Mouse (Mus musculus) subcutaneous adipose tissue, adult 2 months (tissue): ENCODE results near the gene Tmprss11b. TPM values are rescaled to one million over a fixed set of nuclear protein-coding genes. Genes with fewer than 3 reads are reported as not detected.

ENCODE experiments used
- polyA plus RNA-seq: library from polyadenylated mRNA; depleted of rRNA; stranded (reverse); fragments of >200 nt; gene quantifications from 2 replicates; pipeline ENCODE4 v1.2.3, GENCODE M21; 2012; ENCODE audit warnings: low replicate concordance; rRNA removed

The Tmprss11b gene
- polyA plus RNA-seq, result 0.04 TPM in 1 of 2 replicates, not detected in the other

DNA sequence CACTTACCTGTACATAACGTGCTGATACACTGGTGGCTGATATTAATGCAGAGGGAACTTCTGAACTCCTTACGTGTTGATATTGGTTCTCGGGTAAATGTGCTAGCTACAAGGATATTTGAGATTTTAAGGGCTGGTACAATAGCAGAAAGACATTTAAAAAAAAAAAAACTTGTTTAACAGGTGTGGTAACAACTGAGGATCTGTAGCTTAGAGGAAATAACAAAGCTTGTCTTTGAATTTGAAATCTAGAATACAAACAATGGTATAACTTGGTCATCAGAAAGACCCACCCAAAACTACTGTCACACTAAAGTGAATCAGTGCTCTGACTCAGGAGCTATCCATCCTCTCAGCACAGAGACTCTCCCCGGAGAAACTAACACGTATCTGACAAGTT, at the start of gene Tmprss11b:
TSS of gene Tmprss11b (minus strand) at position 101 of the 400 bp plus-strand sequence.

DNA sequence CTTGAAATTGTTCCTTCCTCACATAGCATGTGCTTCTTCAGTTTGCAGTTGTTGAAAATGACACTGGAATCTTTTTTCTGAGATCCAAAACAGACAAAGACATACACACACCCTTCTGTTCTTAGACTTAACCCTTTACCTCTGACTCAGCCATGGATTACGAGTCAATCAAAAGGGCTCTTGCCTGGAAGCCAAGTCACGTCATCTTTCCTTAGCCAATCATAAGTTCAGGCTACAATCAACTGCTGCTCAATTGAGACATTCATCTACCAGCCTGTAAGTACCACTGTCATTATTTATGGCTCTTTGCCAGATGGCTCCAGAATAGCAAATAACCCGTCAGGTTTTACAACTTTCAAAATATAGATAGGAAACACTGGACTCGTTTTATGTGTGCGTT, 43.8 kb downstream of the Tmprss11b start, which contains the start of gene Tmprss11f:
TSS of gene Tmprss11f (minus strand) at position 101 of the 400 bp plus-strand sequence.

Other genes starting within 250 kb of the Tmprss11b start
- gene Tmprss11a, start 207.4 kb downstream of the Tmprss11b start, polyA plus RNA-seq, result 0.19 TPM in 1 of 2 replicates, not detected in the other
- gene Tmprss11g, start 157.8 kb downstream of the Tmprss11b start, polyA plus RNA-seq, result 0.80 TPM in 1 of 2 replicates, not detected in the other
- not detected in 2 replicates for gene Tmprss11f, start 43.9 kb downstream of the Tmprss11b start, polyA plus RNA-seq
- gene Tmprss11e, start 69.5 kb upstream of the Tmprss11b start, polyA plus RNA-seq, result not detected in 2 replicates
- gene Ythdc1, start 127.9 kb upstream of the Tmprss11b start, polyA plus RNA-seq, result 9.9 and 19.1 TPM in 2 replicates
- gene Ugt2b34, start 230.6 kb upstream of the Tmprss11b start, polyA plus RNA-seq, result 0.27 TPM in 1 of 2 replicates, not detected in the other